15 mouse cellular contexts compared by ENCODE assay signal in genomic region chr1:36824356-36824755, GRCm38 (mm10).
"Had no signal": no experiment of that assay in that cellular context is flagged by ENCODE, and none has a peak within 500 bp of the region (broad histone marks: within the 10 kb centered on the region; RNA-seq: fewer than 3 reads in every experiment).

No protein-coding gene starts in this region.

- H3K4me3 ChIP-seq: neural tube, embryonic 13.5 days; neural tube, embryonic 15.5 days; stomach, embryonic 15.5 days had no signal

- DNase-seq: retina, postnatal 1 day; right cerebral cortex, adult 18-20 months; right cerebral cortex, postnatal 14 days; right cerebral cortex, postnatal 25 days; right cerebral cortex, postnatal 4 days; spleen, adult 18-20 months; thymus, adult 18-20 months; thymus, adult 2 months; thymus, postnatal 25 days; thymus, postnatal 36 days; thymus, postnatal 4 days had no signal

- H3K9me3 ChIP-seq: neural tube, embryonic 13.5 days; neural tube, embryonic 15.5 days; stomach, embryonic 15.5 days had no signal

- H3K27ac ChIP-seq: neural tube, embryonic 13.5 days; neural tube, embryonic 15.5 days; stomach, embryonic 15.5 days; stomach, postnatal 0 days had no signal

- H3K9ac ChIP-seq: neural tube, embryonic 13.5 days; neural tube, embryonic 15.5 days; stomach, embryonic 15.5 days had no signal

- H3K4me2 ChIP-seq: neural tube, embryonic 13.5 days; neural tube, embryonic 15.5 days; stomach, embryonic 15.5 days had no signal

- H3K27me3 ChIP-seq: neural tube, embryonic 13.5 days; neural tube, embryonic 15.5 days; stomach, embryonic 15.5 days had no signal

- H3K4me1 ChIP-seq: neural tube, embryonic 13.5 days; neural tube, embryonic 15.5 days; stomach, embryonic 15.5 days had no signal
